Mouse (Mus musculus): ENCODE data around the gene Prss29.

The Prss29 gene

DNA sequence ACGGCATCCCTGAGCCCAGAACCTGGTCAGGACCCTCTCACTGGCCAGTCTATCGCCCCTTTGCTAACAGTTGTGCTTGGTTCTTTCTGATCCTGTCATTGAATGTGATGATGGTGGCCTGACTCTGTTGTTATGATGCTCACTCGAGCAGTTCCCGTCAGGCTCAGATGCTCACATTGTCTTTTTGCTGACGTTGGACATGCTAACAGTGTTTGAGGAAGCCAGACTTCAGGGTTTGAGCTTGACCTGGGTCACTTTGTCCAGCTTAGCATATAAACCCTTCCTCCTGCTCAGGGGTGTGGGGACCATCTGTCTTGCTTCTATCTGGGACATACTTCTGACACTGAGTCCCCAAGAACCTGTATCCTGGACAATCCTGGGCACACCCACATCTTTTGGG lies at the start of gene Prss29:
Gene Prss29, plus strand, starts transcription at position 301 of the 400 bp plus-strand sequence.
- no peak for DNase-seq (ENCODE audit: low read depth, low spot score)

DNA sequence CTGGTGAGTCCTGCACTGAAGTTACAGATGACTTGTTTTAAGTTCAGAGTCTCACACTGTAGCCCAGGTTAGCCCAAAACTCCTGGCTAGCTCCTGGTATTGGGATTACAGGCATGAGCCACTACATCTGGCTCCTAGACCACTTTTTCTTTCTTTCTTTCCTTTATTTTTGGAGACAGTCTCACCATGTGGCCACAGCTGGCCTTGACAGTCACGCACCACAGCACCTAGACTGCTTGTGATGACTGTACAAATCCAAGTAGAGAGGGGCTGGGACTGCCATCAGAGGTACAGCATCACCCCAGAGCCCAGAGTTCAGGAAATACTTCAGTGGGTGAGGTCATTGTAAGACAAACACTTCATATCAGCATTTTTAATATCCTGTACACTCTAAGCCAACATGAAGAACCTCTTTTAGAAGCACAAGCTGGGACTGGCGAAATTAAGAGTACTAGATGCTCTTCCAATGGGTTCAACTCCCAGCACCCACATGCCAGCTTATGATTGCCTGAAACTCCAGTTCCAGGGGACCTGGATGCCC lies 47.6 kb upstream of the Prss29 start:
- DNase-seq (ENCODE audit: low read depth, low spot score): no peak

DNA sequence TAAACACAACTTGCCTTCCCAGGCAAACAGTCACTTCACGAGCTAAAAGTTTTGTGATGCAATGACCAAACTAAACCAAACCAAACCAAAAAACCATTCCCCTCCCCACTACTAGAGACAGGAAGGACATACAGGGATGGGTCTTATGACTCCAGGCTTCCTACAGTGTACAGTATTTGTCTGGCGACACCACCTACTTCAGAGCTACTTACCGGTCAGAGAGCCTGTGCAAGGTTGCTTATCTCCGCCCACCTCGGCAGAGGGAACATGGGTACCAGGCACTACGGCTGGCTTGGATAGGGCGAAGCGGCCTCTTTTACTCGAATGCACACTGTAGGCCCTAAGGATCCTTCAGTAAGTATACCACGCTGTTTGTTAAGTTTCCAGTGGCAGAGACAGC lies 46.1 kb upstream of the Prss29 start:
- no peak for DNase-seq (ENCODE audit: low read depth, low spot score)

DNA sequence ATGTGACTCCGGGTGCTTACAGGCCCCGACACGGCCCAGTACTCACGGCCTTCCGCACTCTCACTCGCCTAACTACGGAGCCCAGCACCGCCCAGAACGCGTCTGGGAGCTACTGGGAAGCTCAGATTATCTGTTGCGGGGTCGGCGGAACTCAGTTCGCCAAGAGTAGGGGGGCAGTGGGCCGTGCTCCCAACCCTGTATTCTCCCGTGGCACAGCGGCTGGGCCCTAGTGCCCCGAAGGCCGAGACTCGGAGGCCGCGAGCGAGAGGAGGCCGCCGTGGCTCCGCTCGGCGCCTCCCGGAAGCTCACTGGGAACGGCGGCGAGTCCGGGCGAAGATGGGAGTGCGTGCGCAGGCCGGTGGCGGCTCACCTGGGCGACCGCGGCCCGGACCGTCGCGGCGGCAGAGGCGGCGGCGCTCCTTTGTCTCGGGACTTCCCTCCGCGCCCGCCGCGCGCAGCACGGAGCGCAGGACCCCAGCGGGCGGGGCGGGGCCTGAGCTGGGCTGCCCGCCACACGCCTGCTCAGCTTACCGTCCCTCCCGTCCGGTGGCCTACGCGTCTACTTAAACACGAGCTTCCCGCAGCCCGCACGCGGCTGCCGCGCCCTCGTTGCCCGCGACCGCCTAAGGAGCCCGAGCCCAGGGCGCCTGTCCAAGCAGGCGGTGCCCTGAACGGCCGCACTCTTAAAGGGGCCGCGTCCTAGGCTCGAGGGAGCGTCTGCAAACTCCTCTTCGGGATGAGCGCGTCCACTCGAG lies 45.3 kb upstream of the Prss29 start:
- no peak for DNase-seq (ENCODE audit: low read depth, low spot score)

DNA sequence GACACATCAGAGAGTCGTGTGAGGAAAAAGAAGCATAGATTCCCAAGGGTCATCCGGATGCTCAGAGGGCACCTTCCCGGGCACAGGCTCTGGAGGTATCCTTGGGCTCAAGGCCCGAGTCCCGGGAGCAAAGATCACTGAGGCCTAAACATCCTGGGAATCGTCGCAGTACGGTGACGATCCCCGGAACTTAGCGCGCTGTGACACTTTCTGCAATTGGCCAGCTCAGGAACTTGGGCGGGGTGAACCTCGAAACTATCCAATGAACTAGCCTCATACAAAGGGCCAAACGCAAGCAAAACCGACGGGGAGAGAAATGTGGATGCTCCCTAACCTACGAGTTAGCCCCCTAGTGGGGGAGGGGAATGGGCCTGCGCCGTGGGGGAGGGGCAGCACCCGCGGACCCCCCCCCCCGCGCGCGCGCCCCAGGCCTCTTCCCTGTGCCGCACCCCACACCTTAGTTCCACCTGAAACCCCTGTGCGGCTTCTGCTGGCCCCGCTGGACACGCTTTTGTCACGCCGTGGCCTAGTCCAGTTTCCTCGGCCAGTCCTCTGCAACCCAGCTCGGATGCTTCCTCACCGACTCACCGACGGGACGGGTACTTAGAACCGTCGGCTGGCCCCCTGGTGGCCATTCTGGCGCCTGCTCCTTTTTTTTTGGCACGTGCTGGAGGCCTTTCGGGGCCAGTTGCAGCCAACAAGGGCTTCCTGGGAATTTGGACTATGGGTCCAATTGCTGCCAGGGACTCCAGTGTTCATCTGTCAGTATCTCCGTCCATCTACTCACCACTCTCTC lies 44.5 kb upstream of the Prss29 start:
- DNase-seq (ENCODE audit: low read depth, low spot score): peak; percentile 99

DNA sequence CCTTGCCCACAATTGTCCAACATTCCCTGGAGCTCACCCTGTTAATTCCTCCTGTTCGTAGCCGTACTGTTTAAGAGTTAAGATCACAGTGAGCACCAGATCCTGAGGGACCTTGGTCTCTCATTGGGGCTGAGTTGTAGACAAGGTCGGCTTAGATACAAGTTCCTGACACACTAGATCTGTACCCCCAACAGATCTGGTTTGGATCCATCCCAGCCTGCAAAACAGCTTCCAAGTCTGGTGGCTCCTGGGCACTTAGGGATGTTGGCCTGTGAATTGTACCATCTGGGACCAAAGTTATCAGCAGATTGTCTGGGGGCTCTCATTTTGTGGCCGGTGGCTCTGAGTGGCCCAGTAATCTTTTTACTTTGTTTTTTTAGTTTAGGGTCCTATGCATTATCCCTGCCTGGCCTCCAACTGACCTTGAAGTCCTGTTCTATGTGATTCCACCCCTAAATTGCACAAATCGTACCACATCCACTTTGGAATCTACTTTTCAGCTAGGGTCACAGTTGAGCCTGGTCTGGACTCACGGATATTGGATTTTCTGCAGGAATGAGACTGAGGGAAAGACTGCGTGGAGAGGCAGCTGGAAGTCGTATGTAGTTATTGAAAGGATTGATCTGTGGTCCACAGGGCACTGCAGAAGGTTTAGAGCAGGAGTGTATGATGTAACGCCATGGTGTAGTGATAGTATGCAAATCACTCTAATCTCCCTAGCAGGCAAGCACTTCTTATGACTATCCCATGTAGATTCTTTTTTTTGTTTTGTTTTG lies 43.7 kb upstream of the Prss29 start, which contains the start of gene Ube2i:
Gene Ube2i, minus strand, starts transcription at position 52 of the 776 bp plus-strand sequence.
- DNase-seq (ENCODE audit: low read depth, low spot score): no peak

DNA sequence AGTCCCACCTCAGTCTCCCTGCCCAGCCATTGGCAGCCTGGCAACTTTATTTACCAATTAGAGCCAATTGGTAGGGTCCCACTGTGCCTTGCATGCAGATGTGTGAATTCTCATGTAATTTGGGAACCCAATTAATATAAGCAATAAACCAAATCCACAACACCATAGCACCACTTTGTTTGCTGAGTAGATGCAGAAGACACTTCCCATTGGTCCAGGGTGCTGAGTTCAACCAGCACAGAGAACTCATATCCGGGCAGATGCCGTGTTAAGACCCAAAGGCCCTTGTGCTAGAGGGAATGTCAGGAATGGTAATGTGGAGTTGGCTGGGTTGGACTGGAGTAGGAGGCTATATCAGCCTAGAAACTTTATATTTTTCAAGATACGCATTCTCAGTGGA lies 42.6 kb upstream of the Prss29 start:
- DNase-seq (ENCODE audit: low read depth, low spot score): no peak

DNA sequence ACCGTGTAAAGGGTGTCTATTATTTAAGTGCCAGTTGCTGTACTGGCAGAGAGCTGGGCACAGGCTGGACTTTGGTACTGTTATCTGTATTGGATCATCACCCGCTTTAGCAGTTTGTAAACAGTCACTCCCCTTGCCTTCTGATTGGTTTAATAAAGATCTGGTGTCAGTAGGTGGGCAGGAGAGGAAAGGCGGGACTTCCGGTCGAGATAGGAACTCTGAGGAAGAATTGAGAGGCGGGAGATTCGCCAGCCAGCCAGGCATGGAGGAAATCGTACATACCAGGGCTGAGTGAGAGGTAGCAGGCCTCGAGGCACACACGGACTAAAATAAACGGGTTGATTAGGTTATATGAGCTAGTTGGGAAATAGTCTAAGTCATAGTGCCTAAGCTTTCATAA lies 36.3 kb upstream of the Prss29 start:
- no peak for DNase-seq (ENCODE audit: low read depth, low spot score)

DNA sequence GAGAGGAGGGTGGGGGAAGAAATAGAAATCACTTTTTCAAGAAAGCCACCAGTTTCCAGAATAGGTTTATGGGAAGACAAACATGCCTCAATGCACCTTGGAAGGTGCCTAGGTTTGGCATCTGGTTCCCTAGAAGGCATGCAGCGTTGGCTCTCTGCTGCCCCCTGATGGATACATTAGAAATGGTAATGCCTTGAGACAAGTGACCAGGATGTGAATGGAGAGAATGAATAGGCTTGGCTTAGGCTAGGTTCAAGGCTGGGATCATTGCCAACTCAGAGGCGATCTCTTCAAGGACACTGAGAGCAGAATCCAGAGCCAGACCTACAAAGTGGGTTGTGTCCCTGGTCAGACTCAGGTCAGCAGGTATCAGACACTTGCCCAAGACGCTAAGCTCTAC lies 33.4 kb upstream of the Prss29 start:
- peak; percentile 81 for DNase-seq (ENCODE audit: low read depth, low spot score)

DNA sequence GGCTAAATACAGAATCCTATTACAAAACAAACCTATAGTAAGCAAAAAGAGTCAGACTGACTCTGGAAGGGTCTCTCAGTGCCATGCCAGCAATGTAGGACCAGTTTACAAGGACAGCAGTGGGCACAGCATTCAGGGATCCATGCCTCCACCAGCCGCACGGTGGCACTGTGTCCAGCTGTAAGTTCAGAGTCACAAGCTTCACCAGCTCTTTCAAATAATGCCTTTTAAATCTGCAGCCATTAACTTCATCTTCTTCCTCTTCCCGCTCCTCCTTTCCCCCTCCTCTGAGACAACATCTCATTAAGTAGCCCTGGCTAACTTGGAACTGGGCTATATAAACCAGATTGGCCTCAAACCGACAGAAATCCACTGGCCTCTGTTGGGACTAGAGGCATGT lies 29.6 kb upstream of the Prss29 start:
- DNase-seq (ENCODE audit: low read depth, low spot score): no peak

DNA sequence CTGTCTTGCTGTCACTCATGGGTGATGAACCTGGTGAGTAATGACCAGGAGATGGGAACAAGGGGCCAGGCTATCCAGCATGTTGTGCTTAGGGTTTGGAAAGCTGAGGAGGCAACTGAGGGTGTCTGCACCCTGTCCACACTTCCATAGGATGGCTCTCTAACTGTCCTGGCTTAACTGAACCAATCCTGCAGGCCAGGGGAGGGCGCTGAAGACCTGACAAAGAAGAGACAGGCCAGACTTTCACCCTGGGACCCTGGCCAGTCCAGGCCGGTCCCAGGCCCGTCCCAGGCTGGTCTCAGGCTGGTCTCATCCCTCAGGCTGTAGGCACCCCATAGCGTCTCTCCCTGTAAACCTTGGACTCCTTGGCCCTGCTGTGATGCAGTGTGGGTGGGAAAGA lies 28.0 kb upstream of the Prss29 start:
- no peak for DNase-seq (ENCODE audit: low read depth, low spot score)

DNA sequence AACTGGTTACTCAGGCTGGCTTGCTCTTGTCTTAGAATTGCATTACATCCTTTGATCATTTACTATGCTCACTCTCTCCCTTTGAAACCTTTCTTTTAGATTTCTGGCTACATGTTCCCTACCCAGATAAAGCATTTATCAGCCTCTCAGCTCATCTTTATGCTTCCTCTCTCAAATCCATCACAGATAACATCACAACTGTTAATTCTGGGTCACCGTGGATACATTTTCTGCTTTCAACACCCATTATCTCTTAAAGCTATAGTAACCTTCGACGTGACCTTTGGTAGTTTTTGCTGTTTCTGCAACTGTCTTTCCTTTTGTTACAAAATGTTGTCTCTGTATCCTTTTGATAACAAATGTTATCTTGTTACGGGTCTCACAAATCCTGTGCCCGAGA lies 25.0 kb upstream of the Prss29 start:
- DNase-seq (ENCODE audit: low read depth, low spot score): no peak

DNA sequence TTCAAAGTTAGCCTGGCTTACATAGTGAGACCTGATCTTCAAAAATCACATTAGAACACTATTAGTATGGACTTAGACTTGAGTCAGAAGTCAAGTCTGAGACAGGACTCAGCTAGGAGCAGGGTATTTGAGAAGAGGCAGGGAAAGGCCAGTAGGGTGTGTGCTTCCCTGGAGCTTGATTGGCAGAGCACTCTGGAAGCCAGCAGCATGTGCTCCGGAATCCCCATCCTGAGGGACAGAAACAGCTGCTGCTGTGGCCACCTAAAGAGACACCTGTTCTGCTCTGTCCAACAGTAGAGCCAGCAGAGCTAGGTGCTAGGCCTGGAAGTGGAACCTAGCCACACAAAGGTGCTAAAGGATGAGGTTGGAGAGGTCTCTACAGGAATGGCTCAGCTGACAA lies 24.3 kb upstream of the Prss29 start:
- no peak for DNase-seq (ENCODE audit: low read depth, low spot score)

DNA sequence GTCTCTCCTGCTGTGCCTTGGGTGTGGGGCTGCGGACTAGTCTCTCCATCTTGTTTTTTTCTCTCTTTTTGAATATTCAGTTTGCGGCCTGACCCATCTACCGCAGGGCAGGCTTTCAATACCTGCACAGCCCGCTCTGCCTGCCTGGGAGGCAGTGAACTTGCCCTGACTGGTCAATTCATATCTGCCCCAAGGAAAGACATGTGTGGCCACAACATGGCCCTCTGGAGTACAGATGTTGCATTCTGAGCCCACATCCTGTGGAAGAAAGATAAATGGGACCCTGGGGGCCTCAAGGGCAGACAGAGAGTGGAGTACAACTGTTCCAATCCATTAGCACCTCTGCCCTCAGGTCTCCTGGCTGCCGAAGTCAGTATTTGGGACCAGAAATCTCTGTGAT lies 20.4 kb upstream of the Prss29 start, which contains the start of gene Prss34:
Gene Prss34, plus strand, starts transcription at position 301 of the 400 bp plus-strand sequence.
- DNase-seq (ENCODE audit: low read depth, low spot score): no peak

DNA sequence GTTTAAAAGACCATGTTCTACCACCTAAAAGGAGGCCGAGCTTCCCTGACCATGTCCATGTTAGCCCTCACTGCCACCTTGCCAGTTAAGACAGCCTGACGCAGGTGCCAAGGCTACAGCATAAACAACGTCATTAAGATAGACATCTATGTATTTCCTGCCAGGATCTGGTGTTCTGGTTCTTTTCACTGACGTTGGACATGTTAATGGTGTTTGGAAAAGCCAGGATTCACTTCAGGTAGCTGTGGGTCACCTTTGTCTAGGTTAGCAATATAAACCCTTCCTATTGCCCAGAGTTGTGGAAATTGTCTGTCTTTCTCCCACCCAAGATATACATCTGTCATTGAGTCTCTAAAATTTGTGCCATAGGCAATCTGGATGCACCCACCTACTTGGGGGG lies 10.1 kb upstream of the Prss29 start, which contains the start of gene Prss28:
Gene Prss28, plus strand, starts transcription at position 301 of the 400 bp plus-strand sequence.
- no peak for DNase-seq (ENCODE audit: low read depth, low spot score)

DNA sequence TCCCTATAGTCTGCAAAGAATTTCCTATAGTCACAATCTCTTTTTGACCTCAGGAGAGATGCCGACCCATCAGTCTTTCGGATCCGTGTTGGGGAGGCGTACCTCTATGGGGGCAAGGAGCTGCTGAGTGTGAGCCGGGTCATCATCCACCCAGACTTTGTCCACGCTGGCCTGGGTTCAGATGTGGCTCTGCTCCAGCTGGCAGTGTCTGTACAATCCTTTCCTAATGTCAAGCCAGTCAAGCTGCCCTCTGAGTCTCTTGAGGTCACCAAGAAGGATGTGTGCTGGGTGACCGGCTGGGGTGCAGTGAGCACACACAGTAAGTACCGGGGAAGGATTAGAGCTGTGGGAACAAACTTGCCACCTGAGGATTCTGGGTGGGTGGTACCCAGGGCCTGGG lies 2.4 kb downstream of the Prss29 start:
- no peak for DNase-seq (ENCODE audit: low read depth, low spot score)

DNA sequence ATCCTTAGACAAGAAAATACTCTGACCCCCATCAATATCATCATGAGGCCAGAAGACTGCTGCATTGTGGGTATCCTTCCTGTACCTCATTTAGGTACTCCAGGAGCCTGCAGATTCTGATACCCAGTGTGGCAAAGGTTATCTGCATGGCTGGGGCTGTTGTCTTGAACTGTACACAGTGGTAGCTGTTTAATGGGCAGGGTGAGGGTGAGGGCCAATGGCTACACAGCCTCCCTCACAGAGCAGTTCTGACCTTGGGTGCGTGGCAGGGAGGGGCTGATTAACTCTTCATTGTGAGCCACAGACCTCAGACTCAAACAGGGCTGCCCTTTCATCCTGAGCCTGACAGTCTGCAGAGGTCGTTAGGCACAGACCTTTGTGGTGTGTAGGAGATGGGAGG lies 4.5 kb downstream of the Prss29 start:
- DNase-seq (ENCODE audit: low read depth, low spot score): no peak

DNA sequence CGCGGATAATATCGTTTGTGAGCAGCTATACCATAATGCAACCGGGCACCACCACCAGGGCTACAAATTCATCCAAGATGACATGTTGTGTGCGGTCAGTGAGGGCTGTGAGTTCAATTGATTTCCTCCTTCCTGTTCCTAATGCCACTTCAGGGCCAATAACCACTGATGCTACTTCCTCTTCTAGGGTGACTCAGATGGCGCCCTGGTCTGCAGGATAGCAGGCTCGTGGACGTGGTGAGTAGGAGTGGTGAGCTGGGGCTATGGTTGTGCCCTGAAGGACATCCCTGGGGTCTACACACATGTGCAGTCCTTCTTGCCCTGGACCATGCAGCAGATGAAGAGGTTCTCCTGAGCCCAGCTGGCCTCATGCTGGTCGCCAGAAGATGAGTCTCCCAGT lies 13.9 kb downstream of the Prss29 start:
- no peak for DNase-seq (ENCODE audit: low read depth, low spot score)

DNA sequence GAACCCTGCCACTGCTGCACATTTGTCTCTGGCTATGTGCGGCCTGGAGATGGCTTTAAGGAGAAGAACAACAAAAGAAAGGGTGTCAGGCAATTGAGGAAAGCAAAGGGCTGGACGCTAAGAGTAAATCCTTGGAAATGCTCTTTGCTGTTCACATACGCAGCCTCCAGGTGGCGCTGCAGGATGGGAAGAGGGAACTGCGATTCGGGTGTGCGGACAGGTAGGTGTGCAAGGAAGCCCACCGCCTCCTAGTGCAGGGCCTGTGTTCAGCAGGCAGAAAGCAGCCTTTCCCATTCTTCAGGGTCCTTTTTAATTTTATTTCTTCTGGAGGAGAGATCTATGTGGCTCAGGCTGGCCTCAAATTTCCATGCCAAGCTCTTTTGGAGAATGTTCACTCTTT lies 15.5 kb downstream of the Prss29 start:
- peak; percentile 84 for DNase-seq (ENCODE audit: low read depth, low spot score)

DNA sequence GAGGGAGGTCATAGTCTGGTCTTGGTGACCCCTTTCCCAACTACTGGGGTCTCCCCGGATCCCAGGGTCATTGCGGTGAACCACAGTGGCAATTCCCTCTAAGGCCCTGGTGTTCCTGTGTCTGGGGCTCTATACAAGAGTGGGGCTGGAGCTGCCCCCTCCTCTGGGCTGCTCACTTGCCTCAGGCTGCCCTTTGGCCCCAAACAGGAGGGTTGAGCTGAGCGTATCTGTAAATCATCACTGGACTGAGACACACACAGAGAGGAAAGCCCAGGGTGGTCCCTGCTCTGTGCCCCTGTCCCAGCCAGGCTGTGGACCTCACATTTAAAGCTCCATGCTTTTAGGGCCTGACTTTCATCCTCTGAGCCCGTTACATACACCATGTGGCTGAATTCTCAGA lies 19.8 kb downstream of the Prss29 start:
- no peak for DNase-seq (ENCODE audit: low read depth, low spot score)

DNA sequence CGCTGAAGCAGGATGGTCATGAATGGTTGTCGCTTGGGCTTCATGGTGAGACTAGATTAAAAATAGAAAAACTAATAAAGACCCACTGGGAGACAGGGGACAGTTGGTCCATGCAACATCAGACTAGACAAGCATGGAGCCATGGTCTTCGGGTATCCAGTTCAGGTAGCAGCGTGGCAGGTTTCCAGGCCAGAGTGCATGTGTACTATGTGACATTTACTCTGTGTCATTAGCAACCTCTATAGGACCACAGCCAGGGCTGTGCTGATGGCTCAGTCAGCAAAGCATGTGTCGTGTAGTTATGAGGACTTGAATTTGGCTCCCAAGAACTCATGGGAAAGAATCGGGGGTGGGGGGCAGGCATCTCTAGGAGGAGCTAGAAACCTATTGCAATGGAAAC lies 21.5 kb downstream of the Prss29 start:
- DNase-seq (ENCODE audit: low read depth, low spot score): no peak

DNA sequence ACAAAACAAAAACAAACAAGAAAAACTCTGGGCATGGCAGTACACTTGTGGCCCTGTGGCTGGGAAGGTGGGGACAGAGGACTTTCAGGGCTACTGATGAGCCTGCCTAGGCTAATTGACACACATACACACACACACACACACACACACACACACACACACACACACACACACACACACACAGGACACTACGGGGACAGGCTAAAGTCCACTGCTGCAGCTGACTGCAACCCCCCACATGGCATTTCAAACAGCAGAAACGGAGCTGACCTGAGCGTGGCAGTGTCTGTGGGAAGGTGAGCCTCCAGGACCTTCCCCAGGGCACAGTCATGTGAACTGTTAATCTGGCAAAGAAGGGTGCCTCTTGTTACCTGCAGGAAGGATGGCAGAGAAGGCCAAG lies 23.0 kb downstream of the Prss29 start:
- DNase-seq (ENCODE audit: low read depth, low spot score): no peak

All from forelimb bud, embryonic 11.5 days (tissue).